Mouse (Mus musculus) neural tube, embryonic 11.5 days (tissue): ENCODE data around the gene 1600014C10Rik. TPM values are rescaled to one million over a fixed set of nuclear protein-coding genes. Genes with fewer than 3 reads are reported as not detected.

ENCODE experiments used
- ATAC-seq: fragments of 200-750 bp; cut with Nextera tagmentation; 2 replicates; pipeline ENCODE4 v1.8.0; 2017; ENCODE audit warnings: moderate number of reproducible peaks, mild to moderate bottlenecking, moderate TSS enrichment, moderate library complexity; ENCODE audit not compliant: insufficient read depth, low FRiP score, low TSS enrichment
- DNase-seq: peaks from one replicate; pipeline ENCODE4 v3.0.0-alpha.2; 2015; ENCODE audit warnings: low spot score
- H3K27ac ChIP-seq: fragments of 300-500 bp; sonication (generic); 2 replicates; pipeline ENCODE4 v1.5.1; 2014; ENCODE audit warnings: low read depth, mild to moderate bottlenecking, low read length
- H3K27me3 ChIP-seq: fragments of 300-500 bp; sonication (generic); 2 replicates; pipeline ENCODE4 v1.6.1; 2014; ENCODE audit warnings: mild to moderate bottlenecking, low read length, mixed read lengths; ENCODE audit not compliant: control insufficient read depth, insufficient read depth
- H3K36me3 ChIP-seq: fragments of 300-500 bp; sonication (generic); 2 replicates; pipeline ENCODE4 v1.6.1; 2014; ENCODE audit warnings: mild to moderate bottlenecking, low read length, moderate library complexity, mixed read lengths; ENCODE audit not compliant: control insufficient read depth, insufficient read depth
- H3K4me1 ChIP-seq: fragments of 300-500 bp; sonication (generic); 2 replicates; pipeline ENCODE4 v1.6.1; 2014; ENCODE audit warnings: low read length, mixed read lengths; ENCODE audit not compliant: control insufficient read depth, insufficient read depth
- H3K4me2 ChIP-seq: fragments of 300-500 bp; sonication (generic); 2 replicates; pipeline ENCODE4 v1.6.1; 2014; ENCODE audit warnings: low read depth, mild to moderate bottlenecking, moderate library complexity
- H3K4me3 ChIP-seq: fragments of 300-500 bp; sonication (generic); 2 replicates; pipeline ENCODE4 v1.5.1; 2014; ENCODE audit warnings: low read depth, low read length
- H3K9ac ChIP-seq: fragments of 300-500 bp; sonication (generic); 2 replicates; pipeline ENCODE4 v1.6.1; 2014; ENCODE audit warnings: mild to moderate bottlenecking, low read length
- H3K9me3 ChIP-seq: fragments of 300-500 bp; sonication (generic); 2 replicates; pipeline ENCODE4 v1.6.1; 2016; ENCODE audit warnings: low read length; ENCODE audit not compliant: control insufficient read depth
- WGBS: fragments of 180-500 bp; shearing (Covaris S2); extraction: QIAGEN DNeasy Blood & Tissue Kit; methylation state at CpG from one replicate; pipeline ENCODE4 v1.1.7; 2014; 5-methylcytosine and 5-hydroxymethylcytosine counted together
- polyA plus RNA-seq: library from polyadenylated mRNA; unstranded; fragments of >200 nt; fragmentation: Nextera tagmentation; extraction: Ambion mirVana; gene quantifications from 2 replicates; pipeline ENCODE4 v1.2.1, GENCODE M21; 2014

The 1600014C10Rik gene
- polyA plus RNA-seq, 1 experiment from 2014 or later: 18.3 TPM

DNA sequence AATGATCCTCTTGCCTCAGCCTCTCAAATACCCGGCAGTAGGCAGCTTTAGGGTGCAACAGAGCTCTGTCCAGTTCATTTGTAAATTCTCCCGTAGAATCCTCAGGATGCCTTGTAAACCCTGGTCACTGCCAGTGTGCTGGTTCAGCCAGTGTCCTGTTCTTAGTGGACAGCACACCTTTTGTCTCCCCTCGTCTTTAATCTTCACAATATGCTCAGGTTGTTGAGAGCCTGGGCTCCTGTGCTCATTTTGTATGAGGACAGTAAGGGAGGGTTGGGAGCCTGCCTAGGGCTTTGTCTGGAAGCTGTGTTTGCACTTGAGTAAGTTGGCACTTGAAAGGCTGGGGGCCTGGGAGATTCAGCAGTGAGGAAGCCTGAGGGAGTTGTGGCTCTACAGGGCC, 3.1 kb upstream of the 1600014C10Rik start:
- Histone ChIP-seq H3K9ac (no peak overlapping the region), H3K27ac (no peak overlapping the region), H3K4me3 (no peak overlapping the region), H3K36me3 (no peaks in the 10 kb centered on the region), H3K27me3 (no peaks in the 10 kb centered on the region), H3K4me1 (peaks cover 9% of the 10 kb centered on the region), H3K9me3 (no peaks in the 10 kb centered on the region), H3K4me2 (no peak overlapping the region)
- DNase-seq: no peak
- ATAC-seq: no peak
- 73% methylated on average over 3 of the region's 3 CpGs for WGBS

DNA sequence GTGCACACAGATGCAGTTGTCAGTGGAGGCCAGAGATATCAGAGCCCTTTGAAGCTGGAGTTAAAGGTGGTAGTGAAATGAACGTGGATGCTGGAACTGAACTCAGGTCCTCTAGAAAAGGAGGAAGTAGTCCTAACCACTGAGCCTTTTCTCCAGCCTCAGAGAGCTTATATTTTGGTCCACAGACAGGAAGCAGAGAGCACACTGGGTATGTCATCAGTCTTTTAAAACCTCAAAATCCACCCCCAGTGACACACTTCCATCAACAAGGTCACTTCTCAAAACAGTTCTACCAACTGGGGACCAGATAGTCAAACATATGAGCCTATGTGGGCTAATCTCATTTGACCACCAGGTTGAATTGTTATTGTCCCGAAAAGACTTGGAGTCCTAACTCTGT, 1.7 kb upstream of the 1600014C10Rik start:
- H3K4me2 ChIP-seq: no peak overlapping the region

DNA sequence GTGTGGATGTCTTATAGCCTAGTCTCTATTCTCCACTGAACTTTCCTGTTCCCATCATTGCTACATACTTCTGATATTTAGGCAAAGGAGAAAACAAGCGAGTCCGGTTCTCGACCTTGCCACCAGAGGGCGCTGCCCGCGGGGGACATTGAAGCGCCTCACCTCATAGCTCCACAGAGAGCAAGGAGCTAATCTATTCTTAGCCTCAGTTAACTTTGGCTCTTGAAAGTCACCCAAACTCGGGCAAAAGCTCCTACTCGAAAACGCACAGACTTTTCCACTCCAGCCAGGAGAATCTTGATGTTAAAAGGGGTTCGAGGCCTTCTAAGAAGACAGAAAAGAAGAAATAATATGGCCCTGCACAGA, 438 bp upstream of the 1600014C10Rik start:
- Histone ChIP-seq H3K4me3 (0 out of 2 replicates have a peak overlapping the region, but pooled peaks have one; percentile 55), H3K36me3 (no peaks in the 10 kb centered on the region), H3K9ac (no peak overlapping the region; the same call in 1 of the 2 replicates), H3K4me1 (peaks cover 8% of the 10 kb centered on the region), H3K27me3 (no peaks in the 10 kb centered on the region), H3K27ac (no peak overlapping the region), H3K9me3 (no peaks in the 10 kb centered on the region), H3K4me2 (peak overlapping the region; percentile 82)
- under 1% methylated on average over 11 of the region's 11 CpGs for WGBS
- DNase-seq (peak; percentile 85), ATAC-seq (no peak)

More for the DNA sequence above, 1.7 kb upstream of the 1600014C10Rik start:
- no peak overlapping the region for H3K27ac ChIP-seq
- no peak overlapping the region for H3K9ac ChIP-seq
- H3K9me3 ChIP-seq: no peaks in the 10 kb centered on the region
- no peak for DNase-seq
- H3K36me3 ChIP-seq: no peaks in the 10 kb centered on the region
- peaks cover 8% of the 10 kb centered on the region for H3K4me1 ChIP-seq
- WGBS: 87% methylated on average over 2 of the region's 2 CpGs
- no peaks in the 10 kb centered on the region for H3K27me3 ChIP-seq
- no peak for ATAC-seq
- H3K4me3 ChIP-seq: no peak overlapping the region

DNA sequence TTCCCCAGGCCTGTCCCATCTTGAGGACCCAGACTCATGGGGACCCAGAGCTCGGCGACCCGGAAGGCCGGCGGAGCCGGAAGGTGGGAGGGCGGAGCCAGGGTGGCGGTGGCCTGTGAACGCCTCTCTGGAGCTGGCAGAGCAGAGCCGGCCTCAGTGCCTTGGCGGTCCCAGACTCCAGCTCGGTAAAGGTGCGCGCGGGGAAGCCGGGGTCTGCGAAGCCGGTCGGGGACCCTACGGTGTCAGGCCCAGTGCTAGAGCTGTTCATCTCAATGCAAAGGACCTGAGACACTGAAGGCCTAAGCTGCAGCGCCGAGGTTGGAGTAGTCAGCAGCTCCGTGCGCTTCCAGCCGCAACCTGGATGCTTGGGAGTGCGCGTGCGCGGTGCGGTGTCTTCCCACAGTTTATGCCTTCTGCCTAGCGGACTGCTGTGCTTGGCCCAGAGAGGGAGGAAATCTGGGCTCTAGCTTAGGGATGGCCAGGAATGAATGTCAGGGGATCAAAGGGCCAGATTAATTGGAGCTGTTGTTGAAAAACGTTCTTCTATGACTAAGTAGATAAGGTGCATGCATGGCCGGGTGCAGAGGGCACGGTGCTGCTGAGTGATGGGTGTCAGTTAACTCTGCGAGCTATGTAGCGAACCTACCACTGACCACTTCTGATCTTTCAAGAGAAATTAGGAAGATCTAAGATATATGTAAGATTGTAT, 846 bp downstream of the 1600014C10Rik start:
- Histone ChIP-seq H3K36me3 (no peaks in the 10 kb centered on the region), H3K4me2 (peak overlapping the region; percentile 82), H3K9ac (peak overlapping the region; percentile 67), H3K4me3 (peak overlapping the region; percentile 55), H3K27ac (peak overlapping the region; percentile 62), H3K27me3 (no peaks in the 10 kb centered on the region), H3K4me1 (peaks cover 8% of the 10 kb centered on the region), H3K9me3 (no peaks in the 10 kb centered on the region)
- ATAC-seq (peak; percentile 94), DNase-seq (peak; percentile 89)
- 7% methylated on average over 36 of the region's 36 CpGs for WGBS

DNA sequence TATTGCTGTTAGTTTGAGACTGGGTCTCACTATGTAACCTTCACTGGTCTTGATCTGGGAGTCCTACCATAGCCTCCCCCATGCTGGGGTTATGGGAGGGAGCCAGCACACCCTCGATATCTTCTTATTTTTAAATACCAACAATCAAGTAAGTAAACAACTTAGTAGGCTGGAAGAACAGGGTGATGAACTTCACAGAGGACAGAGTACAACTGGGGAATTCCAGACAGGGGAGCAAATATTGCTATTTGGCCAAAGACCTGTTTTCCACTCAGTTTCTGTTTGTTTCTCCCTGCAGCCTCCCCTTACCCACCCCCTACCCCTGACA, 1.4 kb downstream of the 1600014C10Rik start:
- Histone ChIP-seq H3K4me3 (peak overlapping the region; percentile 55), H3K4me1 (peaks cover 8% of the 10 kb centered on the region), H3K27me3 (no peaks in the 10 kb centered on the region), H3K36me3 (no peaks in the 10 kb centered on the region), H3K9ac (peak overlapping the region; percentile 67; the same call in 1 of the 2 replicates), H3K4me2 (peak overlapping the region; percentile 82), H3K9me3 (no peaks in the 10 kb centered on the region), H3K27ac (0 out of 2 replicates have a peak overlapping the region, but pooled peaks have one; percentile 4)
- WGBS: 83% methylated on average over 1 of the region's 1 CpGs
- no peak for DNase-seq
- ATAC-seq: no peak

DNA sequence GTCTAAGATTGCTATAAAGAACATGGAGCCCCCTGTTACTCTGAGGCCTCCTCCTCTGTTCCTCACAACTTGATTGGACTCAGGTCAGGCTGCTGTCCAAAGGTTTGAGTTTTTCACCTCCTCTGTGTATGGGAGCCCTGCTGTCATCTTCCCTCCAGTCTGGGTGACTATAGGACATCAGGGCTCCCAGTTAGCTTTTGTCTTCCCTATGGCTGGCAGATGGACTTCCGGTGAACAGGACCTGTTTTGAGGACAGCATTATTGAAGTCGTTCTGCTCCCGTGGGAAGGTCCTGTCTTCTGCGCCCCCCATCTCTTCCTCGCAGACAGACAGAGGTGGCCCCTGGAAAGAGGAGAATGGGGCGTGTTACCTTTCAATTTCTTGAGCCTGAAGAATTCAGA, 1.8 kb downstream of the 1600014C10Rik start:
- H3K27me3 ChIP-seq: no peaks in the 10 kb centered on the region
- H3K4me3 ChIP-seq: no peak overlapping the region
- H3K4me1 ChIP-seq: peaks cover 8% of the 10 kb centered on the region
- ATAC-seq: no peak
- WGBS: 85% methylated on average over 6 of the region's 6 CpGs
- no peaks in the 10 kb centered on the region for H3K36me3 ChIP-seq
- no peak overlapping the region for H3K27ac ChIP-seq
- no peak for DNase-seq
- no peak overlapping the region for H3K9ac ChIP-seq
- no peak overlapping the region for H3K4me2 ChIP-seq
- no peaks in the 10 kb centered on the region for H3K9me3 ChIP-seq

DNA sequence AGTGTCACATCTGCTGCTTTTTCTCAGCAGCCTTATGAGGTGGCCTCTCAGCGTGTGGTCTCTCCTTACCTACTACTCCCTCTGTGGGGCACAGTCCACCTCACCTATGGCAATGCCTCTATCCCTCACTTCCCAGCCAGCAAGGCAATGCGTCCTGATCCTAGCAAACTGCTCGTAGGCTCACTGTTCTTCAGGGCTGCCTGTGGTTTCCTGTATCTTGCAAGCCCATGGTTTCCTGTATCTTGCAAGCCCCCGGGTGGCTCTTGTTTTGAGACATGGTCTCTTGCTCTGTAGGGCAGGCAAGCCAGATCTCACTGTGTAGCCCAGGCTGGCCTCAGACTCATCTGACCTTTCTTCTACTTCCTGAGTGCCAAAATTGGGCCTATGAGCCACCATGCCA, 3.8 kb downstream of the 1600014C10Rik start:
- no peaks in the 10 kb centered on the region for H3K27me3 ChIP-seq
- H3K9ac ChIP-seq: no peak overlapping the region
- no peak overlapping the region for H3K4me3 ChIP-seq
- DNase-seq: no peak
- ATAC-seq: no peak
- 75% methylated on average over 4 of the region's 4 CpGs for WGBS
- no peak overlapping the region for H3K27ac ChIP-seq
- no peaks in the 10 kb centered on the region for H3K9me3 ChIP-seq
- H3K4me1 ChIP-seq: peaks cover 8% of the 10 kb centered on the region
- H3K4me2 ChIP-seq: no peak overlapping the region
- H3K36me3 ChIP-seq: no peaks in the 10 kb centered on the region; the same call in 1 of the 2 replicates

DNA sequence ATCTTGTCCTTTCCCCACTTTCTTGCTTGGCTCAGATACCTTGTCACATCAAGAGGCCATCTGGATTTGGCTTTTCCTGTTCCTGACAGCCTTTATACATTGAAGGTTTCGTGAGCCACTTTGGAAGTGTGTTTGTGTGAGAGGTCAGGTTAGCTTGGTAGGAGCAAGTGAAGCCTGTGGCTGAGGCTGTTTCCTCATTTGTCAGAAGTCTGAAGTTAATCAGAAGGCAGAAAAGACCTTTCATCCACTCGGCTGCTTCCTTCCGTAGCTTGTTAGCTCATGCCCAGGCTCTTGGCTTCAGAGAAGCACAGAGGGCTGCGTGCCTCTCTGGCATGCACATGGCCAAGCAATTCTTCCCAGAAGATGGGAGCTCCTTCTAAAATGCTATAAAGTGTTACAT, 4.8 kb downstream of the 1600014C10Rik start:
- ATAC-seq (no peak), DNase-seq (no peak)
- Histone ChIP-seq H3K36me3 (no peaks in the 10 kb centered on the region; the same call in 1 of the 2 replicates), H3K4me2 (no peak overlapping the region), H3K9me3 (no peaks in the 10 kb centered on the region), H3K4me3 (no peak overlapping the region), H3K27me3 (no peaks in the 10 kb centered on the region), H3K9ac (no peak overlapping the region), H3K4me1 (peaks cover 6% of the 10 kb centered on the region), H3K27ac (no peak overlapping the region)
- 83% methylated on average over 4 of the region's 4 CpGs for WGBS
